Mouse (Mus musculus): ENCODE data around the gene Unc5b.

Gene Unc5b

DNA sequence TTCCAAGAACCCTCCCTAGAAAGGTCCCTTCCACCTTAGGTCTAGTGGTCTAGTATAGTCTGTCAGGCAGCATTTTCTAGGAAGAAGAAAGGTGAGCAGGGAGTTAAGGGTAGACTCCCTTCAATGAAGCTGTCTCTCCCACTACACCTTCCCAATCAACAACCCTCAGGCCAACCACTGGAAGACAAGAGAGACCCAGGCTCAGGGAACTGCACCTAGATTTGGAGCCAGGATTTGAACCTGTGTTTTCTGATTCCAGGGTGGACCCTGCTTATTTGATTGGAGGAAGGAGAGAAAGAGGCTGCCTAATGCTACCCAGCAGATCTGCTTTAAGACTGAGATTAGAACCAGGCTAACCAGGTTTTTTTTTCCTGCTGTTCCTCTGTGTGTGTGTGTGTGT is 10.1 kb downstream of the Unc5b start:
- DNase-seq (ENCODE audit: low spot score in 2 of 2): no peak

DNA sequence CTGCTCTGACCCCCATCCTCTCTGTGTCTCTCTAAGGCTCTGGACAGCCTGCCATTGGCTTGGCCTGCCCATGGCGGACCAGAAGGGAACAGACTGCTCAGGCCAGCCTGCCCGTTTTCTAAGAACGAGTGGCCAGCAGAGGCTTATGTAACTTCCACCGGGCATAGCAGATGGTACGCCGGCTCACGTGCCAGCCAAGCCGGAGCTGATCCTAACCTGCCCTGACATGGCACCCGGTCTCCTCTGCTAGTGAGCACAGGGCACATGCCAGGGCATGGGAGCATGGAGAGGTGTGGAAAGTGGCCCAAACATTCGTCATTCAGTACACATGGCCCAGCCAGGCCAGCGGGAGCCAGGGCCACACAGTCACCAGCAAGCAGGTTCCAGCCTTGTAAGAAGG is 10.8 kb downstream of the Unc5b start:
- DNase-seq (ENCODE audit: low spot score in 2 of 2): no peak

DNA sequence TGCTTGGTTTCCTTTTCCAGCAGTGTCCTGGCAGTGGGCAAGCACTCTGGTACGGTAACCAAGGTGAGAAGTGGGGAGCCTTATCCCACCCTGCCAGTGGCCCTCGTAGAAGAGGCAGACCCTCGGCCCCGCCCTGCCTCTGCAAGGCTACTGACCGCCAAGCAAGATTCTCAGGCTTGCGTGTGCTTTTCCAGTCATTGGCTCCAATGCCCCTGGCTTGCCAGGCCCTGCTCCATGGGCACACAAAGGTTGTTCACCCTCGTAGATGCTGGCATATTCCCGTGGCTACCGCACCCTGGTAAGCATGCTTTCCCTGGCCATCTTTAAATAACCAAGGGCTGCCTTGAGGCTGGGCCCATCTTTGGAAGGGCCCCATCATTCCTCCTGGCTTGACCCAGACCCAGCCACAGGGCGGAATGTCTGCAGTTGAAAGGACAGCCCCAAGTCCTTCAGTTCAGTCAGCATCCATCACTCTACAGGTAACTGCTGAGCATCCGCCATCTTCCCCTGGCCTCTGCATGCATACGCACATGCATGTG is 11.7 kb downstream of the Unc5b start:
- DNase-seq (ENCODE audit: low spot score in 2 of 2): no peak

DNA sequence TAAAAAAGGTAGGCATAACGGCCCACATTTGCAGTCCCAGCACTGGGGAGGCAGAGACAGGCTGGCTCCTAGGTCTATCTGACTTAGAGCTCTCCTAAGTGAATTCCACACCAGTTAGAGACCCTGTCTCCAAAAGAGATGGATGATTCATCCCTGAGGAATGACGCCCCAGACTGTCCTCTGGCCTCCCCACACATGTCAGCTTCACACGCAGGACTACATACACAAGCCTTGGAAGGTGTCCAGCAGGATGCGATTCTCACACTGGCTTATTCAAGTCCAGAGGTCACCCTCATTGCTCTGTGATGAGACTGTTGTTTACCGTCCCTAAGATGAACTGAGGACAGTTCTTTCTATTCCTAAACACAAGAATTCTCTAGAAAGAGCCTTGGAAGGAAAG is 12.2 kb downstream of the Unc5b start:
- DNase-seq (ENCODE audit: low spot score in 2 of 2): no peak

DNA sequence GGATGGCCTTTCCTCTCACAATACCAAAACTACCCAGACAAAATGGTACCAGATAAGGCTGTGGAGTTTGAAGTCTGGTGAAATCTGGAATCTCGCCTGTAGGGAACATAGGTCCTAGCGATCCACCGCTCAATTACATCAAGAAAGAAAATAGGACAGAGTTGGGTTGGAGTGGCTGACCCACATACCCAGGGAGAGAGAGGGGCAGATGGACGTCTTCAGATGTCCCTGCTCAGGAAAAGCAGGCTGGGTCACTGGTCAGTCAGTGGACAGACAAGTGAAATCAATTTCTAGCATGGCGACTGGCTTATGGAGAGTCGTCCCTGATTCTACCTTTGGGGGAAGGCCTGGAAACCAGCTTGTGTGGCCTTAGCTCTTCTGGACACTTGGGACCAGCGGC is 12.7 kb downstream of the Unc5b start:
- no peak for DNase-seq (ENCODE audit: low spot score in 2 of 2)

DNA sequence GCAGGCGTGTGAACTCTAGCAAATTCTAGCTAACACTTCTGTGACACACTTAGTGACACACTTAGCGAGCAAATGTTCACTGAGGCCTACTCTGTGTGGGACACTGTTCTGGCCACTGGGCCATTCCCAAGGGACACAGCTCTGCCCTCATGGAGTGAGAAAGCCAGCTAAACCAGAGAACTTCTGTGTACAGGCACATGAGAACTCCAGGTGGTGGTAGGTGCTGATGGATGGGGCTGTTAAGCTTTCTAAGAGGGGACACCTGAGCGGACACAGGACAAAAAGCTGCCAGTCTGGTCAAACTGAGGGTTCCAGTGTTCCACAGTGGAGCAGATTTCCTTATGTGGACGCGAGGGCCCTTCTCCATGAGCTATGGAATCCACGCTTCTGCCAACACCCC is 13.5 kb downstream of the Unc5b start:
- DNase-seq (ENCODE audit: low spot score in 2 of 2): no peak

DNA sequence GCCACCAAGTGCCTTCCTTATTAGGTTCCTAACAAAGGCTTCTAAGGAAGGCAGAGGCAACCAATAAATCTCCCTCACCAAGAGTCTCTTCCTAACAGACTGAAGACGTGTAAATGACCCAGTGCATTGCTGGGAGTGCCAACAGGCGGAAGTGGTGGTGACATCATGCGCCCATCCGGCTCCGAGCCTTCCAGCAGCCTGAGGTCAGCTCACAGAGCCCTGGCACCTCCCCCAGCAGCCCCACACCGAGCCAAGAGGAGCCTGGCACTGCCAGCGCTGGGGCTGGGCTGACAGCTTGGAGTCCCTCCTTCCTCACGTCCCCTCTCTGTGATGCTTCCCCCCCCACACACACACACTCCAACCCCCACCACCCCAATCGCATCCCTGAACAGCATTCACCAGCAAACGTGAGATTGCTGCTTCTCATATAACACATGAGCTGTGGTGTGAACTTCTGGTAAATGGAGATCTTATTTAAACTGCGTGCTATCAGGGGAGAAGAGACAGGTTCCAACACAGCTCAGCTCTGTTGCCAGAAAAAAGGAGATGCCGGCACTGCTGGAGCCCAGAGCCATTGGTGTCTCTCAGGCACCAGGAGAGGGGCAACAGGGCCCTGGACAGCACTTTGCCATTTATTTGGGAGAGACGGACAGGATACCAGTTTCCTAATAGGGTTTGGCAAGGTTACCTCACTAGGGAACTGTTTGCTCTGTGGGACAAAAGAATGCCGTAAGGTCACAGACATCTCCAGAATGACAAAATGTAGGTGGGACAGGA is 14.3 kb downstream of the Unc5b start:
- DNase-seq (ENCODE audit: low spot score in 2 of 2): peak; percentile 53 to 54

DNA sequence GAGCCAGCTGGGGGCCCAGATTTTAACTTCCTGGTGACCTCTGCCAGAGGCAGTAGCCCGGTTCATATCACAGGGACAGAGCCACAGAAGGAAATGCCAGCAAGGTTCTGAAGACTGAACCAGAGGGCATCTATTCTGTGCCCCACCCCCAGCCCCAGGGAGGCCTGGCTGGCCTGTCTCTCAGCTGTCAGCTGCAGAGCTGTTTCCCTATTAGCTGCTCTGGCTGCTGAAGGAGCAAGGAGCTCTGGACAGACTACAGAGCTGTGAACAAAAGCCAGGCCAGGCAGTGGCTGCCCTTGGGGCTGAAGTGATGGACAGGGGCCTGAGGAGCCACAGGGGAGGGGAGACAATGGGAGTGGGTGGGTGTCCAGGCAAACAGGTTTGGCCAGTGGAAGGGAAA is 15.5 kb downstream of the Unc5b start:
- DNase-seq (ENCODE audit: low spot score in 2 of 2): no peak

DNA sequence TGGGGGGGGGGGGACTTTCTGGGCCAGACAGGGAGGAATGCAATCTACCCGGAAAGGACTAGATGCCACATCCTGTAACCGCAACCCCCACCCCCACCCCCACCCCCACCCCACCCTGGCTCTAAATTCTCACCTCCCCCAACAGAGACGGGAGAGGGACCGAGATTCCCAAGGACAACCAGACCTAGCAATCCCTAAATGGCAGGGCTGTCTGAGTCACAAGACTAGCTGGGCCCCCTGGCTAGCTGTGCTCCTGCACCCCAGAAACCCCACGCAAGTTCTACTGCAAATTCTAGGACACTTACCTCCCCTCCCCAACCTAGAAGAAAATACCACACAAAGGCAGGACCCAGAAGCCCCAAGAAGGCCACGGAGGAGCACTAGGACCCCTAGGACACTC is 16.3 kb downstream of the Unc5b start:
- no peak for DNase-seq (ENCODE audit: low spot score in 2 of 2)

DNA sequence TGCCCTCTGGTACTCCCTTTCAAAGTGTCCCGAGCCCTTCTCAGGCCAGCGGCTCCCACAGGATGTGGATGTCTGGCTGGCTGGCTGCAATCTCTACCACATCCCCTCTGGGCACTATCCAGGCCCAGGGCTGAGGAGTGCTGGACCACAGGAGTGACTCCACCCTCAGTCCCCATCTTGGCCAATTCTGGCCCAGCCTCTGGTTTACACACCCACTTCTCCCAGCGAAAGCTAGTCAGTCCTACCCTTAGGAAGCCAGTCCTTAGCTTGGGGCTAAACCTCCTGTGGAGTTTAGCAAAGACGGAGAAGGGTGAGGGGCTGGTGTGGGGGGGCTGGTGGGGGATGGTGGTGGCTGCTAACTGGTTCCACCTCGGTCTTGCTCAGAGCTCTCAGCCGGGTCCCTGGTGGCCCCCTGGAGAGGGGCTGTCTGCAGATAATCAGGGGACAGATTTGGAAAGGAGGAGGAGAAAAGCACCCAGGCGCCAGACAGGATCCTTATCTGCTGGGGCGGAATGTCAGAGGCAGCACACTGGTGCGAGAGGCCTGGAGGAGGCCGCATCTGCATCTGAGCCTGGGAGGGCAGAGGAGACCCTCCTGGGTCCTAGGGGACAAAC is 16.8 kb downstream of the Unc5b start:
- DNase-seq (ENCODE audit: low spot score in 2 of 2): no peak

DNA sequence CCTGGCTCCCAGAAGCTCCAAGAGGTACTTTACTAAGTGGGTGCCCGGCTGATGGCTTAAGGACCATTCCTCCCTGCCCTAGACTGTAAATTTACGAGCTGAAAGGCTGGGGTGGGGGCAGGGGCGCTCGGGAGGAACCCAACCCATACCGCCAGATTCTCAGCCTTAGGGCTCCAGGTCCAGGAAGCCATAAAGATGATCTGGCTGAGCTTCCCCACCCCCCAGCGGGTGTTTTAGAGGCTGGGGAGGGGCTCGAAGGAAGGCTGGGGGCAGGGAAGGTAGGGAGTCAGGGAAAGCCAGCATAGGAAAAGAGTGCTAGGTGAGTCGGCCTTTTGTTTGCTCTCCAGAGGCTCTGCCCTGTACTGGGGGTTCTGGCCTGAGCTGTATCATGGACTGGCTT is 17.8 kb downstream of the Unc5b start:
- DNase-seq (ENCODE audit: low spot score in 2 of 2): no peak

DNA sequence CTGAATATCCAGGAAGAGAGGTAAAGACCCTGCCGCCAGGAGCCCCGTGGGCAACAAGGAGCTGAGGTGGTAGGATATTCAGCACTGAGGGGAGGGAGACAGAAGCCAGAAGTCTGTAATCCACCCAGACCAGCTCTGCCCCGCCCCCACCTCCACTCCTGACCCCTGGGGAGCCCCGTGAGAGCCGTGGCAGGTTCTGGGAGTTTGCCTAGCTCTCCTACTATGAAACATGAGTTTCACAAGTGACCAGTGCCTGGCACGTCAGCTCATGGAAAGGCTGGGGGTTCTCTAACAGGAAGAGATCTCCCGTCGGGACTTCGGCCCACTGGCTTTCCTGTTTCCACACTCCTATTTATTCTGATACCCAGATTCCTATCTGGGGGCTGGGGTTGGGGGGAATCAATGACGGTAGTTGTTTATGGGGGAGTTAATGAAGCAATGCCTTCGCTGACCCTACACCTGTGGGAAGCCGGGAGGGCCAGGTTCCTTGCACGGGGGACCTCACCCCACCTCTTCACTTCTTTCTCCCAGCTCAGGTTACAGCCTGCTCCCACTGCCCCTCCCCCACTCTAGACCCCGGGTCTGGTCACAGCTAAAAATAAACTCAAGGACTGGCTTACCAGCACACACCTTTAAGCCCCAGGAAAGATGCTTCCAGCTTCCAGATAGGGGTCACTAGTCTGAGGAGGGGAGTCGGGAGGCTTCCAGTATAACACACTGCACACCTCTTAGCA is 19.4 kb downstream of the Unc5b start:
- no peak for DNase-seq (ENCODE audit: low spot score in 2 of 2)

DNA sequence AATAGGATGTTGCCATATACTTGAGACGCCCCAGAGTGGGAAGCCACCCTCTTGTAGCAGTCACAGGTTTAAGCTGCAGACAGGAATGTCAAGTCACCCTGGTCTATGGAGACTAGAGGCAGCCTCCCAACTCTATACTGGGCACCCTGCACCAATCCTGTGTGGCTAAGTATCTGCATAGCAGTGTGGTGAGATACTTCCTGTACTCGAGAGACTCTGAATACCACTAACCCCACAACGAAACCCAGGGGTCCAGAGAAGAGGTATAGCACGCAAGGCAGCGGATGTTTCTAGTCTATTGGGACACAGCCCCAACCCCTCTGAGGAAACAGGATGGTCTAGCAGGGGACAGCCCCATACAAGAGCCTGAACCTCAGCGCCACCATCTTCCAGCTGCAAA is 22.9 kb downstream of the Unc5b start:
- DNase-seq (ENCODE audit: low spot score in 2 of 2): no peak

DNA sequence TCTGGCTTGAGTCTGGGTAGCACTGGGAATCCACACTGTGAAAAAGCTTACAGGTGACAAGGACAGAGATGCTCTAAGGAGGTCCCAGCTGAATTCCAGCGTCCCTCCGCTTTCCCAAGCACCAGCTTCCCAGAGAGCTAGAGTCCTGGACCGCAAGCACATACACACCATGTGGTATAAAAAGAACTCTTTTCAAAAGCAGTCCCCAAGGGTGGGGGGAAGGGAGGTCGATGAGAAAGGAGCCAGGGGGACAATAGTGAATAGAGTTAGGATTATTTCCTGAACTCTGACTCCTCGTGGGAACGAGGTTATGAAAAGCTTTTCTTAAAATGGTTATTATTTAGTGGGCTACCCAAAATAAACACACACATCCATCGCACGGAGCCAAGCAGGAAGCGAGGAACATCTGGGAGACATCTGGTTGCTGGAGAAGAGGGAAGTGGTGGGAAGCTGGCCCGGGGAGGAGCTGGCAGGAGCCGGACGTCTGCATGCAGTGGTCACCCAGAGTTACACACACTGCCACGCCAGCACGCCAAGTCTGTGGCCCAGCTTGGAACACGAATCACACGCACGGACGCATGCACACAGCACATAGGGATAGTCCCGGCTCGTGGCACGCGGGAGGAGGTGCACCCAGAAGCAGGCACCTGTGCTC is 23.7 kb downstream of the Unc5b start:
- DNase-seq (ENCODE audit: low spot score in 2 of 2): no peak

DNA sequence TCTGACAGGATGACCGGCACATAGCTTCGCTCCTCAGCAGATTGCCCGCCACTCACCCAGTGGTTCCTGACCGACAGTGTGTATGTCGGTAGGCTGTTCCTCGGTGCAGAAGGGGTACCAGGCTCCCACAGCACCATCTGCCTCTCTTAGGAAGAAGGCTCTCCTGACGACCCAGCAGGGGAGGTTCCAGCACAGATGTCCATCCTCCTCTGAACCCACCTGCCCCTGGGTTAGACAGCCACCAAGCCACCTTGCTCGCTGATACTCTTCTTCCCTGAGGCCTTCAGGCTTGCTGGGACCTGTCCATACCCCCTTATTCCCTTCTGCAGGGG is 25.2 kb downstream of the Unc5b start:
- no peak for DNase-seq (ENCODE audit: low spot score in 2 of 2)

DNA sequence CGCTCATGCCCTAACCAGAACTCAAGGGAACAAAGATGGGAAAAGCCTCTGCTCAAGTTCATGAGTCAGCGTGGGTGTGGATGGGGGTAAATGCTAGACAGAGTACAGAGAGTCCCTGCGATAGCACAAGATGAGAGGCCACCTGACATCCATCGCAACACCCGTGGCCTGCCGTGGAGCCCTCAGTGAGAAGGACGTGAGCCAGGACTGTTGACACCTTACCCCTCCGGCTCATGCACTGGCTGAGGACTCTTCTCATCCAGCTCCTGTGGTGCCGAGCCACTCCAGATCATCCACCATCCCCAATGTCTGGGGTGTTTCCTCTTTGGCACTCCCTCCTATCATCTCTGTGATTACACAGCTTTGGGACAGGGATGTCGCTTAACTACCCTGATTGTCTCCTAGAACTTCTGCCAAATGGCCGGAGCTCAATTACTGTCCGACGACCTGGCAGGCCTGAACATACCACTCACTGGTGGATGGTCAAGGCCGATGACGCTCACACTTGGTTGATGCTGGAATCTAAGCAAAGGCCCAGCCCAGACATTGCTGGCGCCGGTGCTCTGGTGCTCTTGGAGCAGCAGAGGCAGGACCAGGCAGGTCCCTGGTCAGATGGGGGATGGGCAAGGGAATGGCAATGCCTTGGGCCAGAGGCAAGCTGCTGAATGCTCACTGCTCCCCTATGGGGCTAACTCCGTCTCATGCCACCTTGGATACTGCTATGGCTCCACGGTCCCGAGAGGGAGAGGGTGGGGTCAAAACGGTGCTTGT is 25.8 kb downstream of the Unc5b start:
- DNase-seq (ENCODE audit: low spot score in 2 of 2): no peak

DNA sequence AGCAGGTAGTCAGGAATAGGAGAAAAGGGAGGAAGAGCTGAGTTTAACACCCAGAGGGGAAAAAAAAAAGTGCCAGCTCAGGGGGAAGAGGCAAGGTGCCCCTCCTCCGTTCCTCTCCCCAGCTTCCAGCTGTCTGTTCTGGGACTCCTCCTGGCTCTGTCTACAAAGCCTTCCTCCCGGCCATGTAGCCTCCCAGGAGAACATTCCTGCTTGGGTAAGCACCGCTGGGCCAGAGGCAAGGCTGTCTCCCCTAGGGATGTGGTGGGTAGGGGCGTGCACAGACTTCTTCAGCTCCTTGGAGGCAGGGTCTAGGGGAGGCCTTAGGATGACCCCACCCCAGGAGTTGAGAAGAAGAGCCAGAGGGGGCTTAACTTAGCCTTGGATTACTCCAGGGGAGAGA is 26.5 kb downstream of the Unc5b start:
- DNase-seq (ENCODE audit: low spot score in 2 of 2): no peak

DNA sequence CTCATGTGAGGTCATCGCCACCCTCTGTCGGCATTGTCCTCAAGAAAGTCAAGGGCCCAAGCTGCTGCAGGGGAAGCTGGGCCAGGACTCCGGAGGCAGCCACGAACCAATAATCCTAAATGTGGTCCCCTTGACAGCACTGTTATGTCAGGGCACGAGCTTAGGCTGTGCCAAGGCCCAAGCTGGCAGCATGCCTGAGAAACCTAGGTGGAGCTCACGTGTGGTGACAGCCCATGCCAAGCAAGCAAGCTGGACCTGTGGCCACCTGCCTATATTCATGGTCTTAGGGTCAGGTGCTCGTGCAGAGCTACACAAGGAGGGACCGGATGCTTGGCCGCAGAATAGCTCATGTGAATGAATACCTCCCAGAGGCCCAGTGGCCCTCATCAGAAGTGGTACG is 27.4 kb downstream of the Unc5b start:
- no peak for DNase-seq (ENCODE audit: low spot score in 2 of 2)

DNA sequence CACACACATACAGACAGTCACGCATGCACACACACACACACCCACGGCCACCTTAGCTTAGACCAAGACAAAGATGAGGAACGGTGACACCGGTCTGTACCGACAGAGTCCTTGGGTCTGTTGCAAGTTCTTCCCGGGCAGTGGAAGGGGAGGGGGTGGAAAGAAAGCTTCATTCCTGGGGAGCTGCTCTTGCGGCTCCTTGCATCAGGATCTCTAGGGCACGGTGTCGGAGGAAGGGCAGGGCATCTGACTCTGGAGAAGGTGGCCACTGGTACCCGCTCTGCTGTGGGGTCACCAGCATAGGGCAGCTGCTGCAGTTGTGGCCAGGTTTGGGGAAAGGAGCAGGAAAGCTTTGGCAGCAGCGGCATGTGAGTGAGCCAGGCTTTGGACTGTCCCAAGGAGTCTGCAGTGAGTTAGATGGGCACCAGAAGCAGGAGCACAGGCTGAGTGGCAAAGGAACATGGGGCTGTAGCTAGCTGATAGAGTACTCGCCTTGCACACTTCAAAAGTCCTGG is 29.4 kb downstream of the Unc5b start:
- no peak for DNase-seq (ENCODE audit: low spot score in 2 of 2)

DNA sequence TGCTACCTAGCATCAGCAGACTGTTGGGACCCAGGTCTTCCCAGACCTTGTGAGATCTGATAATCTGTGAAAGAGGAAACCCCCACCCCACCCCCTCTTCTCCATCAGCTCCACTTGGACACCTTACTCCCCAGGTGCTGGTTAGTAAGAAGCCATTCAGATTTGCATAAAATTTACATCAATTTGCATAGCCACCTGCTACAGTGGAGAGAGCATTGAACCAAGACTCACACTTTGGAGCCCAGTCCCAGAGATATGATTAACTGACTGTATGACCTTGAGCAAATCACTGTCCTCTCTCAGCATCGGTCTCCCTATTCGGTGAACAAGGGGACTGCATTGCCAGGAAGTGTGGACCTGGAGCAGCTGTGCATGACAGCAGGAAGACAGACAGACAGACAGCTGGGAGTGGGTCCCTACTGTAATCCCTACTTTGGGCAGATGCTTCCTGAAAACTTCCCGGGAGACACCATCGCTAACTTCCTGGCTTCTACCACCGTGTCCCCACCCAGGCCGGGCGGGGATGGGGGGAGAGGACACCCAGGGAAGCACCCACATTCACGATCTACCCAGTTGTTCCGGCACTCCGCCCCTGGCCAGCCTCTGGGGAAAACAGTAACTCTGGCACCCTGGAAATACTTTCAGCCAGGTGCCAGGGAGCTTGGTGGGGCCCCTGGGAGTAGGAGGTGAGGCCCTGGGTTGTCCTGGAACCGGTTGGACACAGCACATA is 30.0 kb downstream of the Unc5b start:
- DNase-seq (ENCODE audit: low spot score in 2 of 2): no peak

Measured in right cerebral cortex, postnatal 36 days (tissue).